Mouse (Mus musculus): ENCODE measurements at regions not wholly inside any gene's neighbourhood (a gene's known extent, or its start where the extent isn't known, plus 50 kb on each side); places are given as distances from the start of the nearest gene placed in this dataset.

GRCm38 (mm10) chr6:95229885-95230284, 92.0 kb upstream of the Gm10234 start:
- no peak for TF ChIP-seq POLR2A (IDR thresholded peaks at IDR 0.05; ENCODE audit: borderline replicate concordance, control insufficient read depth, low read depth, low read length)
- no peak for TF ChIP-seq CTCF (IDR thresholded peaks at IDR 0.05; ENCODE audit: control insufficient read depth, insufficient read depth, low read length)

Measured in bone marrow, adult 2 months (tissue).